Mouse (Mus musculus): Measurements from ENCODE around the gene Cckar. TPM values are rescaled to one million over a fixed set of nuclear protein-coding genes. Genes with fewer than 3 reads are reported as not detected.

Cckar gene
- total and polyA plus RNA-seq, 3 experiments: 0.11 TPM; not detected in 2

DNA sequence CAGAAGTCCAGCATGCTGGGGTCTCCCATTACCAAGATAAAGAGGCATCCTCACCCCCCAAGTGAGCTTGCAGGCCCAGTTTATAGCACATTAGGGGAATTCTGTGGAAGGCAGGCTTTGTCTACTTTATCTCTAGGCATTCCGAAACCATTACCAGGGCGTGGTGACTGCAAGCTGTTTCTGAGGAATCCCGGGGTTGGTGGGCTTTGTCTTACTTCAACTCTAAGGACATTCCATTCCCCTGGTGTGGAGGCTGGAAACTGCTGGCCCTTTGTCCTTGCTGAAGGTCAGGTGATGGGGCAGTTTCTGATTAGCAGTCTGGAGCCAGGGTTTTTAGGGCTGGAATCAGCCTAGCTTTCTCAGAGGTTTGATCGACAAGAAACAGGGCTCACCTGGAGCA, 36.0 kb downstream of the Cckar start:
- DNase-seq (ENCODE audit: low spot score): no peak

DNA sequence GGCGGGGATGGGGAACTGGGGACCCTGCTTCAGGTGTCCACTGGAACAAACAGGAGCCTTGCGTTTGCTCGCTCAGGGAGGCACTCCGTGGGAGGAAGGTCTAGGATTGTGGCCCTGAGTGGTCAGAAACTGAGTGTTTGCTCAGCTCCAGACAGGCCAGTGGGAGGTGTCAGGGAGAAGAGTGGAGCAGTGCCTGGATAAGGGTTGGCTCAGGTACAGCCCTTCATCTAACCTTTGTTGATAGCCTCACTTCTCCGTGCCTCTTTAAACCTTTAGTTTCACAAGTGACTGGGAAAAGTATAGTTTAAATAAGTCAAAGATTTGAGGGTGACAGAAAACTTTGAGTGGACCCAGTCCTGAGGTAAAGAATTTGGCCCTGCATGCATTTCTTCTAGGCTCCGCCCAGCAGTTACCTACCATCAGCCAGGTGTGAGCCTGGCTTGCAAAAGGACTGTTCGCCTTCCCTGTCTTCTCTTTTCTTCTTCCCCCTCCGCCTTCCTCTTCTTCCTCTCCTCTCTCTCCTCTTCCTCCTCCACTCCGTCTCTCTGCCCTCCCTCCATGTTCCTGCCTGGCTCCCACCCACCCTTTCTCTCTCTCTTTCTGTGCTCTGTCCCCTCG, 37.1 kb downstream of the Cckar start:
- Histone ChIP-seq H3K4me1 (ENCODE audit: insufficient read depth, low read depth, low read length) (peaks cover 3% of the 10 kb centered on the region; the same call in 1 of the 2 replicates), H3K4me3 (ENCODE audit: low read depth, low read length) (no peak overlapping the region), H3K9me3 (replicated peaks) (peaks cover 16% of the 10 kb centered on the region)

More for the DNA sequence above, 36.0 kb downstream of the Cckar start:
- Histone ChIP-seq H3K4me3 (ENCODE audit: low read depth, low read length) (no peak overlapping the region), H3K9me3 (replicated peaks) (peaks cover 16% of the 10 kb centered on the region), H3K4me1 (ENCODE audit: insufficient read depth, low read depth, low read length) (peaks cover 3% of the 10 kb centered on the region; the same call in 1 of the 2 replicates), H3K36me3 (replicated peaks) (no peaks in the 10 kb centered on the region), H3K27me3 (ENCODE audit: insufficient read depth, low read length) (peaks cover 7% of the 10 kb centered on the region; the same call in 1 of the 2 replicates)
- TF ChIP-seq POLR2AphosphoS5 (IDR thresholded peaks at IDR 0.05; ENCODE audit: insufficient replicate concordance, low read depth, low read length) (no peak), GATA1 (IDR thresholded peaks at IDR 0.05; ENCODE audit: borderline replicate concordance, low read length) (no peak), CTCF (IDR thresholded peaks at IDR 0.05; ENCODE audit: low read depth, low read length) (no peak), TAL1 (conservative IDR thresholded peaks at IDR 0.05; ENCODE audit: low read depth, low read length) (no peak), GATA2 (IDR thresholded peaks at IDR 0.05; ENCODE audit: borderline replicate concordance, low read depth, low read length) (no peak)
- ATAC-seq (ENCODE audit: extremely low read depth, insufficient number of reproducible peaks, low FRiP score, poor library complexity, severe bottlenecking): no peak

DNA sequence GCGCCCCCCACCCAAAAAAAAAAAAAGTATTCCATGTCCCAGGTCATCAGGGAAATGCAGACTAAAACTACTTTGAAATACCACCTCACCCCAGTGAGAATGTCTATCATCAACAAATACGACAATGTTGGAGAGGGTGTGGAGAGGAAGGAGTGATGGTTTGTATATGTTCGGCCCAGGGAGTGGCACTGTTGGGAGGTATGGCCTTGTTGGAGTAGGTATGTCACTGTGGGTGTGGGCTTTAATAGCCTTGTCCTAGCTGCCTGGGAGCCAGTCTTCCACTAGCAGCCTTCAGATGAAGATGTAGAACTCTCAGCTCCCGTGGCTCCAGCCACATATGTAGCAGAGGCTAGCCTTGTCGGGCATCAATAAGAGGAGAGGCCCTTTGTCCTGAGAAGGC, 39.5 kb downstream of the Cckar start:
- Histone ChIP-seq H3K9me3 (replicated peaks) (peaks cover 1% of the 10 kb centered on the region; the same call in 1 of the 2 replicates), H3K27me3 (ENCODE audit: insufficient read depth, low read length) (peaks cover 10% of the 10 kb centered on the region; the same call in 1 of the 2 replicates), H3K4me1 (ENCODE audit: insufficient read depth, low read depth, low read length) (peaks cover 3% of the 10 kb centered on the region; the same call in 1 of the 2 replicates), H3K36me3 (replicated peaks) (no peaks in the 10 kb centered on the region), H3K4me3 (ENCODE audit: low read depth, low read length) (no peak overlapping the region)
- DNase-seq (ENCODE audit: low spot score): no peak
- ATAC-seq (ENCODE audit: extremely low read depth, insufficient number of reproducible peaks, low FRiP score, poor library complexity, severe bottlenecking): no peak
- TF ChIP-seq CTCF (IDR thresholded peaks at IDR 0.05; ENCODE audit: low read depth, low read length) (no peak), GATA2 (IDR thresholded peaks at IDR 0.05; ENCODE audit: borderline replicate concordance, low read depth, low read length) (no peak), TAL1 (conservative IDR thresholded peaks at IDR 0.05; ENCODE audit: low read depth, low read length) (no peak), POLR2AphosphoS5 (IDR thresholded peaks at IDR 0.05; ENCODE audit: insufficient replicate concordance, low read depth, low read length) (no peak), GATA1 (IDR thresholded peaks at IDR 0.05; ENCODE audit: borderline replicate concordance, low read length) (no peak)

More for the DNA sequence above, 37.1 kb downstream of the Cckar start:
- ATAC-seq (ENCODE audit: extremely low read depth, insufficient number of reproducible peaks, low FRiP score, poor library complexity, severe bottlenecking) (no peak), DNase-seq (ENCODE audit: low spot score) (no peak)
- no peak for TF ChIP-seq GATA1 (IDR thresholded peaks at IDR 0.05; ENCODE audit: borderline replicate concordance, low read length)
- no peak for TF ChIP-seq CTCF (IDR thresholded peaks at IDR 0.05; ENCODE audit: low read depth, low read length)
- TF ChIP-seq TAL1 (conservative IDR thresholded peaks at IDR 0.05; ENCODE audit: low read depth, low read length): no peak
- Histone ChIP-seq H3K36me3 (replicated peaks) (no peaks in the 10 kb centered on the region), H3K27me3 (ENCODE audit: insufficient read depth, low read length) (peaks cover 7% of the 10 kb centered on the region; the same call in 1 of the 2 replicates)

DNA sequence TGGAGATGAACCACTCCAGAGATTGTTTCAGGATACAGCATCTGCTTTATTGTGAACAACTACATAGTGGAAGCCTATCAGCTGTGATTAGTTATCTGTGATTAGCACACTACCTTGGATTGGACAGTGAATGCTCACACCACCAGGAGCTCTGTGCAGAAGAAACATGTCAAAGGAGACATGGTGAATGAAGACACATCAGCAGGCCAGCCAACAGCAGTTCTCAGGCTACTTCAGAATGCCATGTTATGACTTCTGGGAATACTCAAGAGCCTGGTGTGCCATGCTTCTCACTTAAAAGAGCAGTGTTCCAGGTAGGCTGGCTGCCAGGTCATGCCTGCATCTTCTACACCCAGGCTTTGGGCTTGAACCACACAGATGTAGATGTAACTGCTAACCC, 43.8 kb downstream of the Cckar start:
- no peak for ATAC-seq (ENCODE audit: extremely low read depth, insufficient number of reproducible peaks, low FRiP score, poor library complexity, severe bottlenecking)
- no peak for DNase-seq (ENCODE audit: low spot score)
- Histone ChIP-seq H3K4me1 (ENCODE audit: insufficient read depth, low read depth, low read length) (no peaks in the 10 kb centered on the region), H3K27me3 (ENCODE audit: insufficient read depth, low read length) (0 out of 2 replicates have a peak, but pooled peaks cover 7% of the 10 kb centered on the region), H3K36me3 (replicated peaks) (peaks cover 13% of the 10 kb centered on the region), H3K4me3 (ENCODE audit: low read depth, low read length) (no peak overlapping the region), H3K9me3 (replicated peaks) (no peaks in the 10 kb centered on the region)
- TF ChIP-seq POLR2AphosphoS5 (IDR thresholded peaks at IDR 0.05; ENCODE audit: insufficient replicate concordance, low read depth, low read length) (no peak), TAL1 (conservative IDR thresholded peaks at IDR 0.05; ENCODE audit: low read depth, low read length) (no peak), GATA2 (IDR thresholded peaks at IDR 0.05; ENCODE audit: borderline replicate concordance, low read depth, low read length) (no peak)

DNA sequence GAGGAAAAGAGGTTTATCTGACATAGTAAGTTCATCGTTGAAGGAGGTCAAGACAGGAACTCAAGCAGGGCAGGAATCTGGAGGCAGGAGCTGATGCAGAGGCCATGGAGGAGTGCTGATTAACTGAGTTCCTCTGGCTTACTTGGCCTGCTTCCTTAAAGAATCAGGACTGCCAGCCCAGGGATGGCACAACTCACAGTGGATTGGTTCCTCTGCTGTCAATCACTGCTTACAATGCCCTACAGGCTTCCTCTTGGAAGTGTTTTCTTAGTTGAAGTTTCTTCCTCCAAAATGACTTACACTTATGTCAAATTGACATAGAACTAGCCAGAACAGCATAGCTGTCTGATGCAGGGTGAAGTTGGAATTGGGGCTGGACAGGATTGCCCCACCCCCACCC, 45.1 kb downstream of the Cckar start:
- H3K36me3 ChIP-seq (replicated peaks): peaks cover 24% of the 10 kb centered on the region
- no peak for ATAC-seq (ENCODE audit: extremely low read depth, insufficient number of reproducible peaks, low FRiP score, poor library complexity, severe bottlenecking)

DNA sequence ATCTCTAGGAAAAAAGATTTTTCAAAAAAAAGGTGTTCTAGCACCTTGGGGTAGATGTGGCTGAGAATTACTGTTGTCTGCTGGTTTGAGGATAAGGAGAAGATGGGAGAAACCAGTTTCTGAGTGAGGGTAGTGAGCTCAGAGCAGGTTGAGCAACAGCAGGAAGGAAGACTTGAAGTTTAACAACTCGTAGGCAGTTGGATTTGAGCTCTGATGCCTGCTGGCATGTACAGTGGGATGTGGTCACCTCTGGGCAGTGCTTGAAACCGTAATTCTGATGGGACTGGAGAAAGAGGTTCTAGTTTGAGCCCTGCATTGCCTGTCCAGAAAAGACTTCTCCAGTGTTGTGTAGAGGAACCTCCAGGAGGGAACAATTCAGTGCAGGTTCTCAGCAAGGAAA, 46.0 kb downstream of the Cckar start:
- Histone ChIP-seq H3K36me3 (replicated peaks) (peaks cover 30% of the 10 kb centered on the region), H3K9me3 (replicated peaks) (no peaks in the 10 kb centered on the region), H3K4me3 (ENCODE audit: low read depth, low read length) (no peak overlapping the region), H3K27me3 (ENCODE audit: insufficient read depth, low read length) (0 out of 2 replicates have a peak, but pooled peaks cover 3% of the 10 kb centered on the region), H3K4me1 (ENCODE audit: insufficient read depth, low read depth, low read length) (no peaks in the 10 kb centered on the region)
- TF ChIP-seq GATA2 (IDR thresholded peaks at IDR 0.05; ENCODE audit: borderline replicate concordance, low read depth, low read length): no peak
- TF ChIP-seq POLR2AphosphoS5 (IDR thresholded peaks at IDR 0.05; ENCODE audit: insufficient replicate concordance, low read depth, low read length): no peak
- no peak for TF ChIP-seq GATA1 (IDR thresholded peaks at IDR 0.05; ENCODE audit: borderline replicate concordance, low read length)
- no peak for TF ChIP-seq CTCF (IDR thresholded peaks at IDR 0.05; ENCODE audit: low read depth, low read length)
- no peak for TF ChIP-seq TAL1 (conservative IDR thresholded peaks at IDR 0.05; ENCODE audit: low read depth, low read length)
- no peak for DNase-seq (ENCODE audit: low spot score)
- ATAC-seq (ENCODE audit: extremely low read depth, insufficient number of reproducible peaks, low FRiP score, poor library complexity, severe bottlenecking): no peak

More for the DNA sequence above, 45.1 kb downstream of the Cckar start:
- no peak for DNase-seq (ENCODE audit: low spot score)
- Histone ChIP-seq H3K27me3 (ENCODE audit: insufficient read depth, low read length) (0 out of 2 replicates have a peak, but pooled peaks cover 5% of the 10 kb centered on the region), H3K4me1 (ENCODE audit: insufficient read depth, low read depth, low read length) (no peaks in the 10 kb centered on the region), H3K4me3 (ENCODE audit: low read depth, low read length) (no peak overlapping the region), H3K9me3 (replicated peaks) (no peaks in the 10 kb centered on the region)
- TF ChIP-seq TAL1 (conservative IDR thresholded peaks at IDR 0.05; ENCODE audit: low read depth, low read length) (no peak), GATA1 (IDR thresholded peaks at IDR 0.05; ENCODE audit: borderline replicate concordance, low read length) (no peak), GATA2 (IDR thresholded peaks at IDR 0.05; ENCODE audit: borderline replicate concordance, low read depth, low read length) (no peak)

Data from G1E (cell line).